Mouse (Mus musculus) MEL (cell line): Measurements from ENCODE around the gene Gstp2. TPM values are rescaled to one million over a fixed set of nuclear protein-coding genes. Genes with fewer than 3 reads are reported as not detected.

Experiments used
- DNase-seq: peaks from one replicate; pipeline ENCODE4 v3.0.0; 2011; ENCODE audit warnings: low read depth, low spot score
- H3K27ac ChIP-seq: 2 replicates; pipeline ENCODE4 v1.5.1; 2012; ENCODE audit warnings: low read depth, mild to moderate bottlenecking, control low read depth, low read length, moderate library complexity; ENCODE audit not compliant: control insufficient read depth
- H3K27me3 ChIP-seq, 2 experiments: fragments of 150-350 bp in 1 of 2; sonication (generic) in 1 of 2; 2 replicates each; pipeline ENCODE4 v1.6.1; 2012; ENCODE audit warnings: low read length in 2 of 2, mild to moderate bottlenecking in 2 of 2, improper control_type of control experiment in 1 of 2, moderate library complexity in 1 of 2; ENCODE audit not compliant: insufficient read depth in 2 of 2, control insufficient read depth in 1 of 2
- H3K36me3 ChIP-seq, 2 experiments: 2 replicates each; pipeline ENCODE4 v1.6.1; 2012 to 2014; ENCODE audit warnings: low read length in 2 of 2, improper control_type of control experiment in 1 of 2, inconsistent platforms in 1 of 2, mild to moderate bottlenecking in 1 of 2; ENCODE audit not compliant: insufficient read depth in 2 of 2, control insufficient read depth in 1 of 2
- H3K4me1 ChIP-seq, 2 experiments: fragments of 150-350 bp in 1 of 2; sonication (generic) in 1 of 2; 2 replicates each; pipeline ENCODE4 v1.6.1; 2012; ENCODE audit warnings: low read length in 2 of 2, improper control_type of control experiment in 1 of 2, mild to moderate bottlenecking in 1 of 2; ENCODE audit not compliant: insufficient read depth in 2 of 2, control insufficient read depth in 1 of 2
- H3K4me3 ChIP-seq, 2 experiments: fragments of 150-350 bp in 1 of 2; sonication (generic) in 1 of 2; 2 replicates each; pipeline ENCODE4 v1.5.1; 2012; ENCODE audit warnings: low read depth in 2 of 2, low read length in 2 of 2, mild to moderate bottlenecking in 2 of 2, moderate library complexity in 2 of 2, control low read depth in 1 of 2, improper control_type of control experiment in 1 of 2; ENCODE audit not compliant: control insufficient read depth in 1 of 2, insufficient read depth in 1 of 2
- H3K79me2 ChIP-seq: 2 replicates; pipeline ENCODE4 v1.6.1; 2012; ENCODE audit warnings: mild to moderate bottlenecking, low read length, moderate library complexity; ENCODE audit not compliant: control insufficient read depth, poor library complexity, insufficient read depth
- H3K9ac ChIP-seq: 2 replicates; pipeline ENCODE4 v1.6.1; 2012; ENCODE audit warnings: low read depth, mild to moderate bottlenecking, control low read depth, low read length, moderate library complexity; ENCODE audit not compliant: control insufficient read depth, poor library complexity, severe bottlenecking
- H3K9me3 ChIP-seq: fragments of 150-350 bp; sonication (generic); replicated peaks from 2 replicates; pipeline ENCODE4 v1.6.1; 2012; ENCODE audit warnings: mild to moderate bottlenecking, low read length, improper control_type of control experiment, moderate library complexity; ENCODE audit not compliant: insufficient read depth
- BHLHE40 ChIP-seq: IDR thresholded peaks from 2 replicates; pipeline ENCODE4 v1.6.1; 2012; ENCODE audit warnings: low read depth, mild to moderate bottlenecking, inconsistent platforms, low read length, improper control_type of control experiment, borderline replicate concordance
- CHD2 ChIP-seq: IDR thresholded peaks from 2 replicates; pipeline ENCODE4 v1.6.1; 2011; ENCODE audit warnings: low read length, improper control_type of control experiment
- CTCF ChIP-seq, 3 experiments: IDR thresholded peaks in 2 of 3; conservative IDR thresholded peaks in 1 of 3; 2 replicates each; pipeline ENCODE4 v1.5.1; 2011 to 2012; ENCODE audit warnings: low read length in 3 of 3, low read depth in 2 of 3, mild to moderate bottlenecking in 2 of 3, improper control_type of control experiment in 1 of 3, inconsistent platforms in 1 of 3, mixed read lengths in 1 of 3, moderate library complexity in 1 of 3; ENCODE audit not compliant: control insufficient read depth in 1 of 3, insufficient read depth in 1 of 3, poor library complexity in 1 of 3, severe bottlenecking in 1 of 3
- ELF1 ChIP-seq: IDR thresholded peaks from 2 replicates; pipeline ENCODE4 v1.6.1; 2014; ENCODE audit warnings: low read depth, mild to moderate bottlenecking, inconsistent platforms, low read length, improper control_type of control experiment, moderate library complexity
- ETS1 ChIP-seq: IDR thresholded peaks from 2 replicates; pipeline ENCODE4 v1.6.1; 2012; ENCODE audit warnings: low read depth, mild to moderate bottlenecking, inconsistent platforms, low read length, improper control_type of control experiment, moderate library complexity
- JUND ChIP-seq: IDR thresholded peaks from 2 replicates; pipeline ENCODE4 v1.6.1; 2011; ENCODE audit warnings: low read depth, mild to moderate bottlenecking, improper control_type of control experiment, low read length
- KAT2A ChIP-seq: conservative IDR thresholded peaks from 2 replicates; pipeline ENCODE4 v1.6.1; 2012; ENCODE audit warnings: low read depth, low read length, improper control_type of control experiment, inconsistent platforms
- MAX ChIP-seq: IDR thresholded peaks from 2 replicates; pipeline ENCODE4 v1.6.1; 2011; ENCODE audit warnings: low read length, improper control_type of control experiment
- MEF2A ChIP-seq: IDR thresholded peaks from 2 replicates; pipeline ENCODE4 v1.6.1; 2014; ENCODE audit warnings: low read depth, mild to moderate bottlenecking, inconsistent platforms, low read length, improper control_type of control experiment; ENCODE audit not compliant: poor library complexity, insufficient replicate concordance, severe bottlenecking; ENCODE audit errors: extremely low read depth
- NELFE ChIP-seq: IDR thresholded peaks from 2 replicates; pipeline ENCODE4 v1.6.1; 2011; ENCODE audit warnings: low read depth, low read length, improper control_type of control experiment
- POLR2AphosphoS2 ChIP-seq: IDR thresholded peaks from 2 replicates; pipeline ENCODE4 v1.6.1; 2011; ENCODE audit warnings: low read length, improper control_type of control experiment
- RAD21 ChIP-seq: IDR thresholded peaks from 2 replicates; pipeline ENCODE4 v1.6.1; 2011; ENCODE audit warnings: mild to moderate bottlenecking, low read depth, low read length, improper control_type of control experiment
- RCOR1 ChIP-seq: IDR thresholded peaks from 2 replicates; pipeline ENCODE4 v1.6.1; 2012; ENCODE audit warnings: low read depth, mild to moderate bottlenecking, inconsistent platforms, low read length, improper control_type of control experiment
- SIN3A ChIP-seq: IDR thresholded peaks from 2 replicates; pipeline ENCODE4 v1.6.1; 2012; ENCODE audit warnings: low read length, improper control_type of control experiment, inconsistent platforms
- SMC3 ChIP-seq: IDR thresholded peaks from 2 replicates; pipeline ENCODE4 v1.6.1; 2011; ENCODE audit warnings: low read depth, low read length, improper control_type of control experiment
- TCF12 ChIP-seq: IDR thresholded peaks from 2 replicates; pipeline ENCODE4 v1.6.1; 2014; ENCODE audit warnings: low read depth, mild to moderate bottlenecking, inconsistent platforms, low read length, improper control_type of control experiment, moderate library complexity
- USF1 ChIP-seq: IDR thresholded peaks from 2 replicates; pipeline ENCODE4 v1.6.1; 2014; ENCODE audit warnings: low read depth, mild to moderate bottlenecking, inconsistent platforms, low read length, improper control_type of control experiment, moderate library complexity
- USF2 ChIP-seq, 2 experiments: IDR thresholded peaks; 2 replicates each; pipeline ENCODE4 v1.6.1; 2011 to 2012; ENCODE audit warnings: improper control_type of control experiment in 2 of 2, low read length in 2 of 2, borderline replicate concordance in 1 of 2, inconsistent platforms in 1 of 2, low read depth in 1 of 2, mild to moderate bottlenecking in 1 of 2; ENCODE audit not compliant: insufficient read depth in 1 of 2
- ZC3H11A ChIP-seq: IDR thresholded peaks from 2 replicates; pipeline ENCODE4 v1.6.1; 2012; ENCODE audit warnings: low read depth, mild to moderate bottlenecking, inconsistent platforms, low read length, improper control_type of control experiment
- ZMIZ1 ChIP-seq: IDR thresholded peaks from 2 replicates; pipeline ENCODE4 v1.6.1; 2012; ENCODE audit warnings: low read depth, mild to moderate bottlenecking, inconsistent platforms, low read length, improper control_type of control experiment, moderate library complexity
- polyA plus RNA-seq, 2 experiments: library from polyadenylated mRNA; stranded (reverse) in 1 of 2; unstranded in 1 of 2; fragments of >175 nt in 1 of 2; fragments of >200 nt in 1 of 2; gene quantifications; 2 replicates each; pipeline versions ENCODE4 v1.2.1 to v1.2.4; 2012; ENCODE audit warnings: low replicate concordance in 2 of 2, low read depth in 1 of 2; ENCODE audit not compliant: insufficient read length in 2 of 2, insufficient read depth in 1 of 2, missing spikeins in 1 of 2
- total RNA-seq: library from RNA; depleted of rRNA; stranded (reverse); fragments of 300-350 nt; gene quantifications from 2 replicates; pipeline ENCODE4 v1.2.3, GENCODE M21; 2012

Gstp2 gene
- total and polyA plus RNA-seq, 3 experiments = 0.65 to 7.4 TPM; not detected in 1

DNA sequence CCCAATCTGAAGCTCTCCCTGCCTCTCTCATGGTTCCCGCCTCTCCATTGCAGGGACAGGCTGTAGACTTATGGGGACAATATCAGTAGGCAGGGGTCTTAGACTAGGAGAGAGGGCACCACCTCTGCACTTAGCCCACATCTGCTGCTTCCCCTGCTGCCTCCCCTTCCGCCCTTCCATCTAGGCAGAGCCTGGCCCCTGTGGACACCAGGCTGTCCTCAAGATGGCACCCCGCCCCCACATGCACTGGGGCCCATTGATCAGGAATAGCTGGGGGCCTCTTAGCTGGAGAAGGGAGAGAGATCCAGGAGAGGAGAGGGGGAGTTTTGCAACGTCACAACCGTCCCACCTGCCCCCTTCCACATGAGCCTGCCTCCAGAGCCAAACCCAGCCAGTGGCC lies 53.4 kb downstream of the Gstp2 start, which contains the start of gene Tbx10:
TSS of gene Tbx10 (plus strand) at position 337 of the 400 bp plus-strand sequence.
- H3K27me3 ChIP-seq = peaks cover 3 to 8% of the 10 kb centered on the region in 2 experiments

GRCm38 (mm10) chr19:3991966-3992365 lies 53.9 kb downstream of the Gstp2 start:
- H3K9me3 ChIP-seq = no peaks in the 10 kb centered on the region
- peaks cover 0 to 2% of the 10 kb centered on the region in 2 experiments; a peak in 2 of 4 replicates for H3K4me1 ChIP-seq
- H3K9ac ChIP-seq = no peak overlapping the region
- no peak overlapping the region for H3K4me3 ChIP-seq
- H3K27ac ChIP-seq = no peak overlapping the region
- no peak for DNase-seq
- peaks cover 3 to 8% of the 10 kb centered on the region in 2 experiments for H3K27me3 ChIP-seq
- no peak for TF ChIP-seq BHLHE40
- no peak for TF ChIP-seq POLR2AphosphoS2
- TF ChIP-seq TCF12 = no peak
- TF ChIP-seq MAX = no peak
- no peak for TF ChIP-seq NELFE
- no peak for TF ChIP-seq CHD2
- TF ChIP-seq ETS1 = no peak
- H3K36me3 ChIP-seq = no peaks in the 10 kb centered on the region
- H3K79me2 ChIP-seq = no peaks in the 10 kb centered on the region

More for the DNA sequence above, 53.4 kb downstream of the Gstp2 start, which contains the start of gene Tbx10:
- Histone ChIP-seq H3K4me3 (no peak within 1 kb of the TSS), H3K9me3 (no peaks in the 10 kb centered on the region), H3K36me3 (no peaks in the 10 kb centered on the region), H3K4me1 (no peaks in the 10 kb centered on the region), H3K27ac (no peak within 1 kb of the TSS), H3K79me2 (no peaks in the 10 kb centered on the region), H3K9ac (no peak within 1 kb of the TSS)
- DNase-seq = no peak
- TF ChIP-seq JUND = no peak
- TF ChIP-seq SMC3 = no peak
- no peak for TF ChIP-seq USF1
- TF ChIP-seq MEF2A = no peak
- no peak for TF ChIP-seq RAD21
- TF ChIP-seq CTCF (IDR thresholded peaks at IDR 0.05 in 2 of 3, conservative IDR thresholded peaks at IDR 0.05 in 1 of 3; ENCODE audit: control insufficient read depth in 1 of 3, insufficient read depth in 1 of 3, low read depth in 2 of 3, low read length in 3 of 3, poor library complexity in 1 of 3, severe bottlenecking in 1 of 3) = no peak
- TF ChIP-seq KAT2A = no peak
- TF ChIP-seq ELF1 = no peak
- no peak for TF ChIP-seq BHLHE40
- no peak for TF ChIP-seq USF2 (IDR thresholded peaks at IDR 0.05; ENCODE audit: borderline replicate concordance in 1 of 2, insufficient read depth in 1 of 2, low read depth in 1 of 2, low read length in 2 of 2)
- TF ChIP-seq ZMIZ1 = no peak
- no peak for TF ChIP-seq RCOR1
- TF ChIP-seq ZC3H11A = no peak
- TF ChIP-seq SIN3A = no peak
